Mouse (Mus musculus) cortical plate, adult 2 months (tissue): ENCODE results near the gene Map4k2.

Source experiments
- CTCF ChIP-seq: fragments of 200-500 bp; IDR thresholded peaks from 2 replicates; pipeline ENCODE4 v1.5.1; 2011; ENCODE audit warnings: mild to moderate bottlenecking, control low read depth, low read length; ENCODE audit not compliant: insufficient read depth; ENCODE audit errors: extremely low read depth
- POLR2A ChIP-seq: fragments of 200-500 bp; IDR thresholded peaks from 2 replicates; pipeline ENCODE4 v1.6.1; 2011; ENCODE audit warnings: mild to moderate bottlenecking, low read length, control low read depth; ENCODE audit not compliant: insufficient read depth; ENCODE audit errors: extremely low read depth

DNA sequence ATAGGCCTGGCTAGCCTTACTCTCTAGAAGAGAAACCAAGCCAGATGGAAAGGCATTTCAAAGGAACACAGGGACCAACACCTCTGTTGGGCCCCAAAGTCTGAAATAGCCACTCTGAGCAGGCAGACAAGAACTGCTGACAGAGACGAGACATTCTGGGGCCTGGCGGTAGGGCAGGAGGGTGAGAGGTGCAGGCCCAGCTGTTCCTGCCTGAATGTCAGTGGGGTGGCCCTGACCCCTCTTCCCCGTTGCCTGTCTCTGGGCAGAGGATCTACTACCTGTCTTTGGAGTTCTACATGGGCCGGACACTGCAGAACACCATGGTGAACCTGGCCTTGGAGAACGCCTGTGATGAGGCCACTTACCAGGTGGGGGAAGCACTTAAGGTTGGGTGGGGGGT is 44.5 kb downstream of the Map4k2 start:
- no peak for TF ChIP-seq POLR2A
- TF ChIP-seq CTCF, result no peak
